Mouse (Mus musculus): ENCODE results near the gene Cym. TPM values are rescaled to one million over a fixed set of nuclear protein-coding genes. Genes with fewer than 3 reads are reported as not detected.

Gene Cym
- polyA plus RNA-seq, 1 experiment from 2014 or later = 0.14 TPM

Other genes with a start within 250 kb of the Cym start
- 21.8 and 21.9 TPM in 2 replicates for gene Kcna3, start 185.6 kb downstream of the Cym start, polyA plus RNA-seq (2015; fragmentation: Nextera tagmentation; extraction: Ambion mirVana)
- gene Kcna2, start 120.6 kb downstream of the Cym start, polyA plus RNA-seq (2015; fragmentation: Nextera tagmentation; extraction: Ambion mirVana) = 0.73 and 0.83 TPM in 2 replicates
- gene Kcna10, start 38.7 kb downstream of the Cym start, polyA plus RNA-seq (2015; fragmentation: Nextera tagmentation; extraction: Ambion mirVana) = not detected in 2 replicates
- gene A630076J17Rik, start 8.9 kb upstream of the Cym start, polyA plus RNA-seq (2015; fragmentation: Nextera tagmentation; extraction: Ambion mirVana) = not detected in 2 replicates
- 0.08 TPM in 1 of 2 replicates, not detected in the other for gene Prok1, start 18.0 kb upstream of the Cym start, polyA plus RNA-seq (2015; fragmentation: Nextera tagmentation; extraction: Ambion mirVana)
- gene Lamtor5, start 57.1 kb upstream of the Cym start, polyA plus RNA-seq (2015; fragmentation: Nextera tagmentation; extraction: Ambion mirVana) = 213 and 228 TPM in 2 replicates
- gene Slc16a4, start 69.5 kb upstream of the Cym start, polyA plus RNA-seq (2015; fragmentation: Nextera tagmentation; extraction: Ambion mirVana) = 2.6 and 3.1 TPM in 2 replicates
- 9.8 and 10.5 TPM in 2 replicates for gene Rbm15, start 111.9 kb upstream of the Cym start, polyA plus RNA-seq (2015; fragmentation: Nextera tagmentation; extraction: Ambion mirVana)
- 1.6 and 1.8 TPM in 2 replicates for gene Kcnc4, start 237.8 kb upstream of the Cym start, polyA plus RNA-seq (2015; fragmentation: Nextera tagmentation; extraction: Ambion mirVana)

All from forebrain, embryonic 15.5 days (tissue).